Mouse (Mus musculus) bone marrow macrophage, adult 2 months (primary cell): ENCODE measurements at regions not wholly inside any gene's neighbourhood (a gene's known extent, or its start where the extent isn't known, plus 50 kb on each side); places are given as distances from the start of the nearest gene placed in this dataset.

Source experiments
- CTCF ChIP-seq: IDR thresholded peaks from 2 replicates; pipeline ENCODE4 v1.5.1; 2012; ENCODE audit warnings: low read depth, mild to moderate bottlenecking, low read length, moderate library complexity
- POLR2A ChIP-seq: IDR thresholded peaks from 2 replicates; pipeline ENCODE4 v1.6.1; 2012; ENCODE audit warnings: mild to moderate bottlenecking, low read depth, low read length, borderline replicate concordance

GRCm38 (mm10) chr13:47872645-47873044, 388.4 kb upstream of the Id4 start:
- no peak for TF ChIP-seq POLR2A
- no peak for TF ChIP-seq CTCF
